Mouse (Mus musculus) frontal cortex, adult 2 months (tissue): ENCODE measurements around the gene Zbtb5. TPM values are rescaled to one million over a fixed set of nuclear protein-coding genes. Genes with fewer than 3 reads are reported as not detected.
"Not testable (repeated sequence)": the region's sequence is repeated elsewhere in the genome, so short reads cannot be mapped to it uniquely, and the experiment has no call there.

Experiments
- DNase-seq, 2 experiments: peaks; one replicate each; pipeline ENCODE4 v3.0.0; 2022; ENCODE audit warnings: low spot score in 1 of 2; ENCODE audit errors: extremely low spot score in 1 of 2
- polyA plus RNA-seq: library from polyadenylated mRNA; depleted of rRNA; stranded (reverse); fragments of >200 nt; gene quantifications from 2 replicates; pipeline ENCODE4 v1.2.3, GENCODE M21; 2012; rRNA removed

Gene Zbtb5
- polyA plus RNA-seq, 1 experiment = 9.4 TPM

- DNase-seq = no peak
Measured at GRCm38 (mm10) chr4:44973871-44974270, 38.3 kb downstream of the Zbtb5 start.

DNA sequence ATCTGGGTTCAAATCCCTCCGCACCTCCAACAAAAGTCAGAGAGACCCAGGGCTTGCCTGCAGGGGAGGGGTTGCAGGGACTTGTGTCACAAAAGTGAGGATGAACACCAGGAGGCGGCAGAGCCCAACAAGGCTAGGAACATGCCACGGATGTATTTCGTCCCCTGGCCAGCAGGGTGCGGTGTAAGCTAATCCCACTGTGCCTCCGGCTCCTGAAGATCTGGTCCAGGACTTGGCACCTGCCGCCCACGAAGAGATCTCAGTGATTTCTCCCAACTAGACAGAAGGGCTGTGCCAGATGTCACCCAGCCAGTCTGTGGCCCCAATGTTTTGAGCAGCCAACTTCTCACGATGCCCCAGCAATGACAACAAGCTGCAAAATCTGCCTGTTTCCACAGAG lies 38.8 kb downstream of the Zbtb5 start:
- DNase-seq = peak; percentile 90 to 96

- peak in 1 of 2 experiments; percentile 50 for DNase-seq
Measured at GRCm38 (mm10) chr4:44970612-44971110, 41.6 kb downstream of the Zbtb5 start.

- DNase-seq = no peak
Measured at GRCm38 (mm10) chr4:44970056-44970455, 42.2 kb downstream of the Zbtb5 start.

DNA sequence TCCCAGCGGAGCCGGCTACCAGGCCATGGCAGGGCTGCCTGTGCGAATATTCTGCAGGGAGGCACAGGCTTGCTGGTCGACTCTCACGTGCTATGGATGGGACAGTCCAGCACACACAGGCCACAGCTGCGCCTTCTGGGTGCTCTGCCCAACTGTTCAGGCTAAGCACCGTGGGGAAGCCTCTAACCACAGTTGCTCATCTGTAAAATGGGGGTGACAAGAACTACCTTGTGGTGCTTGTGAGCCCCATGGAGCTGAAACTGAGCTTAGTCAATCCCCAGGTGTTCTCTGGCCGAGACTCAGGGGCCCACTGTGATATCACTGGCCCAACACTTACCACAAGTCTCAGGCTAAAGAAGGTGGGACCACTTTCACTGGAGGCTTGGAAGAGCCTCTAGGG lies 44.8 kb downstream of the Zbtb5 start:
- no peak for DNase-seq

- no peak for DNase-seq
Measured at GRCm38 (mm10) chr4:44965736-44966135, 46.5 kb downstream of the Zbtb5 start.

- DNase-seq = no peak
Measured at GRCm38 (mm10) chr4:44965175-44965574, 47.0 kb downstream of the Zbtb5 start.

DNA sequence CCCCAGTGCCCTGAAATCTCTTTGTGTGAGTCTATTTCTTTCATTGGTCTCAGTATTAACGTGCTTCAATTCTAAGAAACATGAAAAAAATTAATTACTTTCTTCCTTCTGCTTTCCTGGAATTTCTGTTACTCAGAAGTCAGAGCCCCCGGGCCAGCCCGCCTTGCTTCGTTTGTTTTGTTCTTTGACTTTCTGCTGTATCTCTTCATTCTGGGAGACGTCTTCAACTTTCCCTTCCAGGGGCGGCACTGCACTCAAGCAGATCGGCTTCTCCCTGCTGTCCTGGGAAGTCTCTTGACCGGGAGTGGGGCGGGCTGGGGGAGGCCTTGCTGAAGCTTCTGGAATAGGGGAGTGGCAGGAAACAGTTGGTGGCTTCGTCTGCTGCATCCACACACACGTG lies 49.1 kb downstream of the Zbtb5 start:
- DNase-seq = no peak

DNA sequence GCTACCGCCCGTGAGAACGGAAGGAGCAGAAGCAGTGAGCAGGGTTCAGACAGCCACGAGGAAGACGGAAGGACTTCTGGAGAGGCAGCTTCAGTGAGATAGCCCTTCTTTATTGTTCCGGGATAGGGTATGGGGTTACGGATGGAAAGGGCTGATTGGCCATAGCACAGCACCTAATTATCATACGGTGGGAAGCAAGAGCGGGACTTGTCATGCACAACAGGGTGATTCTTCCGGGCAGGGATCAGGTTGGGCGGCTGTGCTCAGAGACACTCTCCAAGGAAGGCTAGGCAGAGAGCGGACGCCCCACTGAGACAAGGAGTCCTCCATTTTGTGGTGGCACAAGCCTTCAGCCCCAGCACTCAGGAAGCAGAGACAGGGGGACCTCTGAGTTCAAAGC lies 53.0 kb downstream of the Zbtb5 start:
- DNase-seq = no peak

GRCm38 (mm10) chr4:44958776-44959175 lies 53.4 kb downstream of the Zbtb5 start:
- DNase-seq = no peak

- DNase-seq = no peak
Measured at GRCm38 (mm10) chr4:44953041-44953440, 59.2 kb downstream of the Zbtb5 start.

DNA sequence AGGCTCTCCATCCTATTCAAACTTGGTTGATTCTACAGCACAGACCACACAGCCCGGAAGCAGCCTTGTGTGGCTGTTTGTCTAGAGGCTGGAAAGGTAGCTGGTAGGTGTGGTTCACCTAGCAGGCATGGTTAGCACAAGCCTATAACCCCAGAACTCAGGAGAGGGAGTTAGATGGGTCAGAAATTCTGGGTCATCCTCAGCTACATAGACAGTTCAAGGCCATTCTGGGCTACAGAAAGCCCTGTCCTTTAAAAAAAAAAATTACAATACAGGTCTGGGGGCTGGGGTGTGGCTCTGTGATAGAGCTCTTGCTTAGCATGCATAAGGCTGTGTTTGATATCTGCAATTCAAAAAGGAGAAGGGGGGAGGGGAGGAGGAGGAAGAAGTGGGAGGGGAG lies 63.9 kb downstream of the Zbtb5 start:
- DNase-seq = no peak

- DNase-seq = no peak
Measured at GRCm38 (mm10) chr4:44947464-44947863, 64.7 kb downstream of the Zbtb5 start.

DNA sequence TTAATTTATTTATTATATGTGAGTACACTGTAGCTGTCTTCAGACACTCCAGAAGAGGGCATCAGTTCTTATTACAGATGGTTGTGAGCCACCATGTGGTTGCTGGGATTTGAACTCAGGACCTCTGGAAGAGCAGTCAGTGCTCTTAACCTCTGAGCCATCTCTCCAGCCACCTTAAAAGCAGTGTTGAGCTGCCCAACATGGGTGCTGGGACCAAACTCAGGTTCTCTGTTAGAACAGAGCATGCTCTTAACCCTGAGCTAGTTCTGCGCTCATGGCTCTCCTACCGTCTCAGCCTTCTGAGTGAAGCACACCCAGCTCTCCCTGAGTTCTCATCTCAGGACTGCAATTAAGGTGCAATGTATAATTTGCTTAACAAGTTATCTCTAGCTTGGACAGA lies 66.1 kb downstream of the Zbtb5 start:
- not testable (repeated sequence) for DNase-seq

GRCm38 (mm10) chr4:44944426-44945075 lies 67.7 kb downstream of the Zbtb5 start:
- no peak for DNase-seq

DNA sequence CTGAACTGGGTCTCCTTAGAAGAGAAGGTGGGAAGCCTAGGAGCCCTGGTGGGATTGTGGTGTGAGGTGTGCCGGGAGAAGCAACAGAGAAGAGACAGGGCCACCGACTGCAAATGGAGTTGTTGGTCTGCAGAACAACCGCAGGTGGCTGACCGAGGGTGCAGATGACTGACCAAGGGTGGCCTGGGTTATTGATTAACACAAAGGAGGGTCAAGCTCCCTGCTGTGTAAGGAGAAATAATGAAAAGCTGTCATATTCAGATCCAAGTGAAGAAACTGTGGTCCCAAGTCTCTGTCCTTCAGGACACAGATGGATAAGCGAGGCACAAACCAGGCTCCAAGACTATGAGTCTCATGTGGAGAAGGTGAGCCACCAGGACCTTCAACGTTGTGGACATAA lies 68.7 kb downstream of the Zbtb5 start:
- DNase-seq = no peak

DNA sequence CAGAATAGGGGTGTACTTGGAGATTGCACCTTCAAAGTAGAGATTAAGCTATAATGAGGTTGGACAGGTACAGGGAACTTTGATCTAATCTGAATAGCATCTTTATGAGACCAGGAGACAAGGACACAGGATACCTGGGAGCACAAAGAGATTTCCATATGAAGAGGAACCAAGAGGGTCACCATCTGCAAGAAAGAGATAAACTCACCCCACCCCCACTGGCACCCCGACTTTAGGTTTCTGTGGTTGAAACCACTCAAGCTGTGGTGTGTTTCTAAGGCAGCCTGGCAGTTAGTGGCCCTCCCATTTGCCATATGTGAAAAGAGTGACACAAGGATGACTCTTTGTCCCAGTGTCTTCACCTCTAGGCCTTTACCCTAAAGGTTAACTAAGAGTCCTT lies 70.0 kb downstream of the Zbtb5 start:
- no peak for DNase-seq

Other genes with a start within 250 kb of the Zbtb5 start
- gene Grhpr, start 31.0 kb downstream of the Zbtb5 start, polyA plus RNA-seq = 31.4 and 31.7 TPM in 2 replicates
- gene Polr1e, start 6.2 kb upstream of the Zbtb5 start, polyA plus RNA-seq = 12.6 and 13.6 TPM in 2 replicates
- 24.2 and 25.5 TPM in 2 replicates for gene Fbxo10, start 72.2 kb upstream of the Zbtb5 start, polyA plus RNA-seq
- 114 and 137 TPM in 2 replicates for gene Tomm5, start 95.7 kb upstream of the Zbtb5 start, polyA plus RNA-seq
- gene Frmpd1, start 172.5 kb upstream of the Zbtb5 start, polyA plus RNA-seq = 6.8 and 7.3 TPM in 2 replicates